Comparison of ENCODE assay signal across 17 mouse cellular contexts in genomic region chr13:53664631-53665230, GRCm38 (mm10).
DNase-seq lines count a peak whose midpoint lies in the region; ATAC-seq lines count a peak whose summit lies in the region.
"Had no signal": no experiment of that assay in that cellular context is flagged by ENCODE, and none has a peak within 500 bp of the region (broad histone marks: within the 10 kb centered on the region; RNA-seq: fewer than 3 reads in every experiment).

No protein-coding gene starts in this region.

- no peaks in the 10 kb centered on the region for H3K27me3 ChIP-seq in forebrain, embryonic 16.5 days (replicated peaks; ENCODE audit: control insufficient read depth, insufficient read depth, low read length)
- H3K27me3 ChIP-seq: embryonic facial prominence, embryonic 12.5 days; heart, embryonic 13.5 days; hindbrain, embryonic 13.5 days; liver, embryonic 12.5 days; lung, embryonic 15.5 days had no signal

- H3K36me3 ChIP-seq in forebrain, embryonic 16.5 days (ENCODE audit: control insufficient read depth, insufficient read depth), result no peaks in the 10 kb centered on the region
- H3K36me3 ChIP-seq: embryonic facial prominence, embryonic 12.5 days; heart, embryonic 13.5 days; hindbrain, embryonic 13.5 days; limb, embryonic 10.5 days; liver, embryonic 12.5 days; lung, embryonic 15.5 days had no signal

- no peaks in the 10 kb centered on the region for H3K4me1 ChIP-seq in forebrain, embryonic 16.5 days (replicated peaks; ENCODE audit: control insufficient read depth, insufficient read depth, low read length)
- H3K4me1 ChIP-seq: embryonic facial prominence, embryonic 12.5 days; hindbrain, embryonic 13.5 days; limb, embryonic 10.5 days; liver, embryonic 12.5 days; lung, embryonic 15.5 days had no signal

- H3K27ac ChIP-seq in forebrain, embryonic 16.5 days (ENCODE audit: low read length), result no peak overlapping the region
- H3K27ac ChIP-seq: embryonic facial prominence, embryonic 12.5 days; heart, embryonic 13.5 days; hindbrain, embryonic 13.5 days; limb, embryonic 10.5 days; liver, embryonic 12.5 days; lung, embryonic 15.5 days had no signal

- H3K9me3 ChIP-seq in forebrain, embryonic 16.5 days (ENCODE audit: control insufficient read depth, low read length), result peaks cover 3% of the 10 kb centered on the region; the same call in 1 of the 2 replicates
- H3K9me3 ChIP-seq: embryonic facial prominence, embryonic 12.5 days; hindbrain, embryonic 13.5 days; limb, embryonic 10.5 days; lung, embryonic 15.5 days had no signal

- no peak overlapping the region for H3K4me2 ChIP-seq in forebrain, embryonic 16.5 days (ENCODE audit: low read length)
- H3K4me2 ChIP-seq: embryonic facial prominence, embryonic 12.5 days; heart, embryonic 13.5 days; hindbrain, embryonic 13.5 days; liver, embryonic 12.5 days; lung, embryonic 15.5 days had no signal

- intact Hi-C loops in left cerebral cortex, postnatal 25 days (cut with DNase I), result no loop called here

- DNase-seq in heart, adult 8-10 months (ENCODE audit: low spot score), result peak; percentile 6
- DNase-seq in heart, adult 11 months, result no peak
- DNase-seq in left cerebral cortex, postnatal 25 days (ENCODE audit: low spot score in 2 of 2), result peak; percentile 5 to 24
- DNase-seq in left cerebral cortex, adult 18-20 months (ENCODE audit: low spot score in 2 of 2), result no peak
- peak; percentile 7 to 9 for DNase-seq in right cerebral cortex, adult 2 months (ENCODE audit: low spot score in 2 of 2)
- DNase-seq in right cerebral cortex, postnatal 10 days (ENCODE audit: low spot score in 2 of 2), result no peak
- peak; percentile 7 to 24 for DNase-seq in layer of hippocampus, adult 8-10 months (ENCODE audit: low spot score in 2 of 2)
- DNase-seq: cerebellum, adult 18-20 months; thymus, adult 18-20 months had no signal

- no peak overlapping the region for H3K9ac ChIP-seq in forebrain, embryonic 16.5 days (replicated peaks; ENCODE audit: low read depth, low read length)
- H3K9ac ChIP-seq: embryonic facial prominence, embryonic 12.5 days; heart, embryonic 13.5 days; hindbrain, embryonic 13.5 days; liver, embryonic 12.5 days; lung, embryonic 15.5 days had no signal

- ATAC-seq in forebrain, embryonic 16.5 days, result no peak
- ATAC-seq: intestine, embryonic 16.5 days; liver, embryonic 12.5 days had no signal

- 74% methylated on average over 7 of the region's 7 CpGs for WGBS in forebrain, embryonic 16.5 days

- H3K4me3 ChIP-seq in forebrain, embryonic 16.5 days (replicated peaks; ENCODE audit: low read length), result no peak overlapping the region
- H3K4me3 ChIP-seq: embryonic facial prominence, embryonic 12.5 days; heart, embryonic 13.5 days; hindbrain, embryonic 13.5 days; limb, embryonic 10.5 days; liver, embryonic 12.5 days; lung, embryonic 15.5 days had no signal

Comparison
In these comparisons a context has a peak if more than half of its experiments do, and no peak if none do; other contexts are left out.
1. DNase-seq: peak in heart, adult 8-10 months (single experiment), left cerebral cortex, postnatal 25 days (2 of 2), right cerebral cortex, adult 2 months (2 of 2) and layer of hippocampus, adult 8-10 months (2 of 2); none in heart, adult 11 months (single experiment), left cerebral cortex, adult 18-20 months (0 of 2) and right cerebral cortex, postnatal 10 days (0 of 2).